In genomic region chr7:16280721-16281120, GRCm38 (mm10) we compare ENCODE assay signal across 21 mouse cellular contexts. TPM values are rescaled to one million over a fixed set of nuclear protein-coding genes. Genes with fewer than 3 reads are reported as not detected.
DNase-seq lines count a peak whose midpoint lies in the region; TF ChIP-seq lines count a peak whose summit lies in the region.
"Had no signal": no experiment of that assay in that cellular context is flagged by ENCODE, and none has a peak within 500 bp of the region (broad histone marks: within the 10 kb centered on the region; RNA-seq: fewer than 3 reads in every experiment).

No protein-coding gene starts in this region.

- intact Hi-C loops in heart, adult 2 months (cut with DNase I), result loop anchor here (10.0 kb wide), 1 partner anchor 336 kb away; the partner anchor contains the start of gene Nop53
- intact Hi-C loops in left cerebral cortex, postnatal 10 days (cut with DNase I), result no loop called here
- intact Hi-C loops in left cerebral cortex, postnatal 36 days (cut with DNase I), result no loop called here

- H3K27me3 ChIP-seq in heart, adult 2 months (ENCODE audit: control insufficient read depth, insufficient read depth, low read length), result no peaks in the 10 kb centered on the region
- peaks cover 3% of the 10 kb centered on the region; the same call in 1 of the 2 replicates for H3K27me3 ChIP-seq in E14TG2a.4 (ENCODE audit: insufficient read depth, low read length)
- no peaks in the 10 kb centered on the region for H3K27me3 ChIP-seq in ES-Bruce4 (ENCODE audit: control insufficient read depth, insufficient read depth, low read length, poor library complexity, severe bottlenecking)
- H3K27me3 ChIP-seq: embryonic facial prominence, embryonic 12.5 days; forebrain, embryonic 15.5 days; hindbrain, embryonic 15.5 days had no signal

- no peaks in the 10 kb centered on the region for H3K79me2 ChIP-seq in heart, adult 2 months (replicated peaks; ENCODE audit: control insufficient read depth, insufficient read depth, low read length)

- H3K4me1 ChIP-seq in heart, adult 2 months (ENCODE audit: control insufficient read depth, insufficient read depth, low read length), result no peaks in the 10 kb centered on the region
- peaks cover 52% of the 10 kb centered on the region for H3K4me1 ChIP-seq in E14TG2a.4 (replicated peaks; ENCODE audit: low read depth, low read length)
- peaks cover 2% of the 10 kb centered on the region for H3K4me1 ChIP-seq in ES-Bruce4 (ENCODE audit: control insufficient read depth, insufficient read depth, low read length)

- no peaks in the 10 kb centered on the region for H3K9me3 ChIP-seq in E14TG2a.4 (ENCODE audit: low read length)
- H3K9me3 ChIP-seq in ES-Bruce4 (replicated peaks; ENCODE audit: control insufficient read depth, insufficient read depth, low read length, poor library complexity, severe bottlenecking), result no peaks in the 10 kb centered on the region
- H3K9me3 ChIP-seq: embryonic facial prominence, embryonic 12.5 days; forebrain, embryonic 12.5 days; forebrain, embryonic 15.5 days; hindbrain, embryonic 12.5 days; hindbrain, embryonic 15.5 days had no signal

- H3K27ac ChIP-seq in heart, adult 2 months, result no peak overlapping the region
- no peak overlapping the region for H3K27ac ChIP-seq in ES-Bruce4 (ENCODE audit: insufficient read depth, low read length)
- H3K27ac ChIP-seq: embryonic facial prominence, embryonic 12.5 days; forebrain, embryonic 12.5 days; forebrain, embryonic 15.5 days; hindbrain, embryonic 12.5 days; hindbrain, embryonic 15.5 days had no signal

- TF ChIP-seq POLR2A in heart, adult 2 months (IDR thresholded peaks at IDR 0.05; ENCODE audit: insufficient read depth, low read depth, low read length), result no peak
- no peak for TF ChIP-seq POLR2A in ES-Bruce4 (IDR thresholded peaks at IDR 0.05; ENCODE audit: insufficient read depth, low read length)

- 87% methylated on average over 11 of the region's 11 CpGs for WGBS in heart, adult 2 months

- H3K36me3 ChIP-seq in heart, adult 2 months (ENCODE audit: control insufficient read depth, insufficient read depth, low read length), result no peaks in the 10 kb centered on the region
- H3K36me3 ChIP-seq in E14TG2a.4 (ENCODE audit: insufficient read depth, low read length) (peaks cover 82% of the 10 kb centered on the region), ES-Bruce4 (ENCODE audit: control insufficient read depth, insufficient read depth, low read length, poor library complexity, severe bottlenecking) (peaks cover 17% of the 10 kb centered on the region)

- peak; percentile 93 for DNase-seq in heart, adult 11 months
- DNase-seq in heart, adult 2 months, result no peak
- DNase-seq in left cerebral cortex, postnatal 10 days (ENCODE audit: extremely low spot score in 1 of 2, low spot score in 2 of 2), result no peak
- no peak for DNase-seq in left cerebral cortex, postnatal 36 days (ENCODE audit: low spot score in 2 of 2)
- DNase-seq: adrenal gland, adult 2 months; adrenal gland, postnatal 25 days; cerebellum, adult 18-20 months; cerebellum, adult 9-10 months; cerebellum, postnatal 14 days; gastrocnemius, postnatal 25 days had no signal

- no peak overlapping the region for H3K9ac ChIP-seq in heart, adult 2 months (ENCODE audit: low read depth, low read length)
- H3K9ac ChIP-seq in ES-Bruce4 (ENCODE audit: low read depth, poor library complexity, severe bottlenecking), result 0 out of 2 replicates have a peak overlapping the region, but pooled peaks have one; percentile 15
- H3K9ac ChIP-seq: embryonic facial prominence, embryonic 12.5 days; forebrain, embryonic 12.5 days; forebrain, embryonic 15.5 days; hindbrain, embryonic 12.5 days; hindbrain, embryonic 15.5 days had no signal

- no peak for TF ChIP-seq EP300 in heart, adult 2 months (IDR thresholded peaks at IDR 0.05; ENCODE audit: insufficient read depth, low read depth, low read length)
- TF ChIP-seq EP300 in ES-Bruce4 (IDR thresholded peaks at IDR 0.05; ENCODE audit: insufficient read depth, low read depth, low read length), result no peak

- no peak for TF ChIP-seq CTCF in heart, adult 2 months (IDR thresholded peaks at IDR 0.05)
- TF ChIP-seq CTCF in E14TG2a.4 (conservative IDR thresholded peaks at IDR 0.05; ENCODE audit: low read length), result no peak
- no peak for TF ChIP-seq CTCF in ES-Bruce4 (IDR thresholded peaks at IDR 0.05; ENCODE audit: low read depth, low read length)

- H3K4me3 ChIP-seq in heart, adult 2 months, result no peak overlapping the region
- H3K4me3 ChIP-seq in E14TG2a.4 (replicated peaks; ENCODE audit: low read length) (peak overlapping the region; percentile 53), ES-Bruce4 (ENCODE audit: low read depth, low read length) (no peak overlapping the region)
- H3K4me3 ChIP-seq: embryonic facial prominence, embryonic 12.5 days; erythroblast, embryonic 14.5 days; forebrain, embryonic 12.5 days; forebrain, embryonic 15.5 days; hindbrain, embryonic 12.5 days; hindbrain, embryonic 15.5 days had no signal

RNA-seq across cellular contexts. Expression of gene Ccdc9, which starts 5.9 kb away (rescaled TPM):
- total RNA-seq in heart, adult 2 months (2021), result 10 to 100 TPM; 33.1 to 46.7 TPM
- 21.8 and 22.1 TPM in 2 replicates for polyA plus RNA-seq in heart, adult 2 months (2012; rRNA removed)
- polyA plus RNA-seq in ES-Bruce4 (2011; ENCODE audit: insufficient read depth, insufficient read length, low read depth, missing spikeins), result 86.6 and 104 TPM in 2 replicates
- 10 to 100 TPM; 85.5 to 89.0 TPM for total RNA-seq in left cerebral cortex, postnatal 10 days (2021)
- total RNA-seq in left cerebral cortex, postnatal 36 days (2021), result 10 to 100 TPM; 75.4 to 87.2 TPM

RNA-seq across cellular contexts. Expression of gene Inafm1, which starts 7.3 kb away (rescaled TPM):
- 10 to 100 TPM; 15.4 to 17.4 TPM for total RNA-seq in heart, adult 2 months (2021)
- polyA plus RNA-seq in heart, adult 2 months (2012; rRNA removed), result 12.8 and 16.3 TPM in 2 replicates
- polyA plus RNA-seq in ES-Bruce4 (2011; ENCODE audit: insufficient read depth, insufficient read length, low read depth, missing spikeins), result 3.3 and 4.6 TPM in 2 replicates
- 10 to 100 TPM; 33.0 to 35.6 TPM for total RNA-seq in left cerebral cortex, postnatal 10 days (2021)
- total RNA-seq in left cerebral cortex, postnatal 36 days (2021), result 10 to 100 TPM; 32.1 to 33.5 TPM

RNA-seq across cellular contexts. Expression of gene C5ar1, which starts 21.4 kb away (rescaled TPM):
- 1 to 10 TPM; 7.9 to 8.1 TPM for total RNA-seq in heart, adult 2 months (2021)
- polyA plus RNA-seq in heart, adult 2 months (2012; rRNA removed), result 10.0 TPM in 2 replicates
- not detected in 2 replicates for polyA plus RNA-seq in ES-Bruce4 (2011; ENCODE audit: insufficient read depth, insufficient read length, low read depth, missing spikeins)
- total RNA-seq in left cerebral cortex, postnatal 10 days (2021), result under 1 TPM; 0.71 to 0.83 TPM
- 1 to 10 TPM in 1 of 2 experiments, under 1 TPM in 1; 0.54 to 2.5 TPM for total RNA-seq in left cerebral cortex, postnatal 36 days (2021)
- total RNA-seq: MEL had no signal
- polyA plus RNA-seq: CD4-positive, CD25-positive, alpha-beta regulatory T cell, adult 4 months; erythroblast, embryonic 14.5 days had no signal

RNA-seq across cellular contexts. Expression of gene Bbc3, which starts 27.5 kb away (rescaled TPM):
- total RNA-seq in heart, adult 2 months (2021), result 1 to 10 TPM; 2.1 to 3.2 TPM
- 2.4 and 3.3 TPM in 2 replicates for polyA plus RNA-seq in heart, adult 2 months (2012; rRNA removed)
- polyA plus RNA-seq in ES-Bruce4 (2011; ENCODE audit: insufficient read depth, insufficient read length, low read depth, missing spikeins), result 38.5 and 38.7 TPM in 2 replicates
- 10 to 100 TPM; 30.1 to 34.6 TPM for total RNA-seq in left cerebral cortex, postnatal 10 days (2021)
- total RNA-seq in left cerebral cortex, postnatal 36 days (2021), result 10 to 100 TPM; 11.9 to 14.6 TPM

RNA-seq across cellular contexts. Expression of gene C5ar2, which starts 36.8 kb away (rescaled TPM):
- 1 to 10 TPM; 1.4 to 1.6 TPM for total RNA-seq in heart, adult 2 months (2021)
- polyA plus RNA-seq in heart, adult 2 months (2012; rRNA removed), result 1.1 and 1.3 TPM in 2 replicates
- polyA plus RNA-seq in ES-Bruce4 (2011; ENCODE audit: insufficient read depth, insufficient read length, low read depth, missing spikeins), result not detected in 2 replicates
- total RNA-seq in left cerebral cortex, postnatal 10 days (2021), result under 1 TPM; 0.53 to 0.79 TPM
- total RNA-seq in left cerebral cortex, postnatal 36 days (2021), result under 1 TPM; 0.61 to 0.74 TPM
- polyA plus RNA-seq: C2C12; embryonic facial prominence, embryonic 12.5 days; forebrain, embryonic 12.5 days; forebrain, embryonic 15.5 days; hindbrain, embryonic 12.5 days had no signal
